Mouse (Mus musculus): ENCODE results near the gene Artn.

DNA sequence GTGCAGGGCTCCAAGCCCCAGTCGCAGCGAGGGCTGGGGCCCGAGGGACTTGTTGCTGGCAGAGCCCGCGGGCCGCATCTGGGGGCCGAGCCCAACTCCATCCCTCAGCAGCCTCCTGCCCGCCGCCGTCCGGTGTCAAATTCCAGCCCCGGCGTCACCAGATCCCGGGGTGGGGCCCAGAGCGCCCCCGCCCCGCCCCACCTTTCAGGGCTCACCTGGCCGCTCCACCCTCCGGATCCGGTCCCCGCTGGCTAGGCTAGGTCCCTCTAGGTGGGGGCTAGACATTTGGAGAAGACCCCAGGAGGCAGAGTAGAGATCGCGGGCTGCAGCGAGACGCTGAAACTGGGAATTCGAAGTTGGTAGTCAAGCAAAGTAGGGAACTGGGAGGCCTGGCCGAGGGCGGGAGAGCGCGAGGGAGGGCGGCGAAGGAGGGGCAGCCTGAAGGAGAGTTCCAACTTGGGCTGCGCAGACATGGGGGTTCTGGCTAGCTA is at the start of gene Artn:
- TF ChIP-seq EP300 (IDR thresholded peaks at IDR 0.05; ENCODE audit: low read depth) (no peak), CTCF (IDR thresholded peaks at IDR 0.05; ENCODE audit: low read depth) (no peak)

All from heart, postnatal 0 days (tissue).